Comparison of ENCODE assay signal across 8 mouse cellular contexts in genomic region chr1:93511585-93512350, GRCm38 (mm10). TPM values are rescaled to one million over a fixed set of nuclear protein-coding genes. Genes with fewer than 3 reads are reported as not detected.
DNase-seq lines count a peak whose midpoint lies in the region; ATAC-seq and TF ChIP-seq lines count a peak whose summit lies in the region.

TSS of gene Farp2 (plus strand) at chr1:93512079.

- peak within 1 kb of the TSS; percentile 83 for H3K4me3 ChIP-seq in embryonic facial prominence, embryonic 14.5 days (ENCODE audit: low read depth, low read length)
- peak within 1 kb of the TSS; percentile 76 for H3K4me3 ChIP-seq in heart, adult 2 months
- H3K4me3 ChIP-seq in limb, embryonic 13.5 days, result peak within 1 kb of the TSS; percentile 78
- peak within 1 kb of the TSS; percentile 80 for H3K4me3 ChIP-seq in midbrain, embryonic 16.5 days (ENCODE audit: low read depth, low read length)

- under 1% methylated on average over 51 of the region's 71 CpGs for WGBS in embryonic facial prominence, embryonic 14.5 days
- WGBS in heart, adult 2 months, result 1% methylated on average over 68 of the region's 71 CpGs
- under 1% methylated on average over 60 of the region's 71 CpGs for WGBS in limb, embryonic 13.5 days
- WGBS in midbrain, embryonic 16.5 days, result under 1% methylated on average over 56 of the region's 71 CpGs

- no peaks in the 10 kb centered on the region for H3K27me3 ChIP-seq in embryonic facial prominence, embryonic 14.5 days (replicated peaks; ENCODE audit: control insufficient read depth, insufficient read depth, low read length)
- no peaks in the 10 kb centered on the region for H3K27me3 ChIP-seq in heart, adult 2 months (ENCODE audit: control insufficient read depth, insufficient read depth, low read length)
- no peaks in the 10 kb centered on the region for H3K27me3 ChIP-seq in limb, embryonic 13.5 days
- H3K27me3 ChIP-seq in midbrain, embryonic 16.5 days (ENCODE audit: control insufficient read depth, insufficient read depth, low read depth, low read length), result no peaks in the 10 kb centered on the region

- H3K9me3 ChIP-seq in embryonic facial prominence, embryonic 14.5 days (ENCODE audit: control insufficient read depth, low read length), result no peaks in the 10 kb centered on the region
- no peaks in the 10 kb centered on the region for H3K9me3 ChIP-seq in limb, embryonic 13.5 days
- H3K9me3 ChIP-seq in midbrain, embryonic 16.5 days (replicated peaks; ENCODE audit: control insufficient read depth, low read length, poor library complexity, severe bottlenecking), result no peaks in the 10 kb centered on the region

- H3K79me2 ChIP-seq in heart, adult 2 months (replicated peaks; ENCODE audit: control insufficient read depth, insufficient read depth, low read length), result peaks cover 4% of the 10 kb centered on the region

- peak; percentile 99 for ATAC-seq in embryonic facial prominence, embryonic 14.5 days (ENCODE audit: low read depth)
- peak; percentile 99 for ATAC-seq in limb, embryonic 13.5 days (ENCODE audit: low FRiP score, low read depth)
- ATAC-seq in midbrain, embryonic 16.5 days, result peak; percentile 95

- intact Hi-C loops in heart, adult 2 months (cut with DNase I), result loop anchor here (1.0 to 5.0 kb wide), 5 partner anchors 33 to 291 kb away; partner anchors contain the start of genes Dtymk, Hdlbp and Ing5

- peak within 1 kb of the TSS; percentile 82 for H3K4me2 ChIP-seq in embryonic facial prominence, embryonic 14.5 days (ENCODE audit: low read depth, low read length)
- peak within 1 kb of the TSS; percentile 82 for H3K4me2 ChIP-seq in limb, embryonic 13.5 days (replicated peaks)
- peak within 1 kb of the TSS; percentile 69 for H3K4me2 ChIP-seq in midbrain, embryonic 16.5 days (ENCODE audit: low read length)

- peak within 1 kb of the TSS; percentile 84 for H3K9ac ChIP-seq in embryonic facial prominence, embryonic 14.5 days (ENCODE audit: low read depth, low read length)
- H3K9ac ChIP-seq in heart, adult 2 months (ENCODE audit: low read depth, low read length), result peak within 1 kb of the TSS; percentile 82
- H3K9ac ChIP-seq in limb, embryonic 13.5 days, result peak within 1 kb of the TSS; percentile 81
- H3K9ac ChIP-seq in midbrain, embryonic 16.5 days (ENCODE audit: low read depth, low read length), result peak within 1 kb of the TSS; percentile 79

- DNase-seq in 3134 (ENCODE audit: extremely low read depth, insufficient read length, low spot score), result peak; percentile 97
- DNase-seq in adrenal gland, postnatal 4 days (ENCODE audit: low spot score in 2 of 2), result peak; percentile 83 to 91
- DNase-seq in embryonic facial prominence, embryonic 14.5 days (ENCODE audit: low spot score), result peak; percentile 99
- DNase-seq in heart, adult 2 months, result peak; percentile 95 to 98
- peak; percentile 97 to 98 for DNase-seq in kidney, adult 8-10 months
- peak; percentile 85 to 95 for DNase-seq in spleen, postnatal 10 days (ENCODE audit: low spot score in 2 of 2)

- no peak for TF ChIP-seq EP300 in heart, adult 2 months (IDR thresholded peaks at IDR 0.05; ENCODE audit: insufficient read depth, low read depth, low read length)

- peak; percentile 94 for TF ChIP-seq POLR2A in heart, adult 2 months (IDR thresholded peaks at IDR 0.05; ENCODE audit: insufficient read depth, low read depth, low read length)

- TF ChIP-seq CTCF in heart, adult 2 months (IDR thresholded peaks at IDR 0.05), result no peak

- H3K4me1 ChIP-seq in embryonic facial prominence, embryonic 14.5 days (ENCODE audit: control insufficient read depth, insufficient read depth, low read length), result no peaks in the 10 kb centered on the region
- peaks cover 2% of the 10 kb centered on the region; the same call in 1 of the 2 replicates for H3K4me1 ChIP-seq in heart, adult 2 months (ENCODE audit: control insufficient read depth, insufficient read depth, low read length)
- peaks cover 21% of the 10 kb centered on the region for H3K4me1 ChIP-seq in limb, embryonic 13.5 days
- H3K4me1 ChIP-seq in midbrain, embryonic 16.5 days (ENCODE audit: control insufficient read depth, insufficient read depth, low read length), result peaks cover 13% of the 10 kb centered on the region

- H3K36me3 ChIP-seq in embryonic facial prominence, embryonic 14.5 days (ENCODE audit: control insufficient read depth, insufficient read depth, low read length), result peaks cover 18% of the 10 kb centered on the region
- no peaks in the 10 kb centered on the region for H3K36me3 ChIP-seq in heart, adult 2 months (ENCODE audit: control insufficient read depth, insufficient read depth, low read length)
- peaks cover 10% of the 10 kb centered on the region for H3K36me3 ChIP-seq in limb, embryonic 13.5 days
- 0 out of 2 replicates have a peak, but pooled peaks cover 2% of the 10 kb centered on the region for H3K36me3 ChIP-seq in midbrain, embryonic 16.5 days (ENCODE audit: control insufficient read depth, insufficient read depth, low read length)

- H3K27ac ChIP-seq in embryonic facial prominence, embryonic 14.5 days (replicated peaks; ENCODE audit: low read depth, low read length), result peak within 1 kb of the TSS; percentile 80
- peak within 1 kb of the TSS; percentile 82 for H3K27ac ChIP-seq in heart, adult 2 months
- peak within 1 kb of the TSS; percentile 72 for H3K27ac ChIP-seq in limb, embryonic 13.5 days
- peak within 1 kb of the TSS; percentile 54 for H3K27ac ChIP-seq in midbrain, embryonic 16.5 days (ENCODE audit: low read length)

RNA-seq across cellular contexts. Expression of gene Farp2, which starts in this region (rescaled TPM):
- total RNA-seq in adrenal gland, postnatal 4 days (2021), result 10 to 100 TPM; 19.3 to 22.9 TPM
- 10.0 and 12.6 TPM in 2 replicates for polyA plus RNA-seq in embryonic facial prominence, embryonic 14.5 days (2014; fragmentation: Nextera tagmentation; extraction: Ambion mirVana)
- total RNA-seq in heart, adult 2 months (2021), result 10 to 100 TPM; 18.5 to 21.5 TPM
- 6.6 and 13.0 TPM in 2 replicates for polyA plus RNA-seq in heart, adult 2 months (2012; rRNA removed)
- polyA plus RNA-seq in limb, embryonic 13.5 days (2015; fragmentation: Nextera tagmentation; extraction: Ambion mirVana), result 7.0 and 8.0 TPM in 2 replicates
- polyA plus RNA-seq in midbrain, embryonic 16.5 days (2015; fragmentation: Nextera tagmentation; extraction: Ambion mirVana), result 3.8 and 4.4 TPM in 2 replicates

Comparison
In these comparisons a context has a peak if more than half of its experiments do, and no peak if none do; other contexts are left out.
1. Peak in every context shown above with its lines: DNase-seq, ATAC-seq, H3K4me3 ChIP-seq and H3K27ac ChIP-seq.